Comparison of ENCODE assay signal across 28 mouse cellular contexts in genomic region chr19:4436254-4436653, GRCm38 (mm10). TPM values are rescaled to one million over a fixed set of nuclear protein-coding genes. Genes with fewer than 3 reads are reported as not detected.
DNase-seq lines count a peak whose midpoint lies in the region; ATAC-seq and TF ChIP-seq lines count a peak whose summit lies in the region.
"Had no signal": no experiment of that assay in that cellular context is flagged by ENCODE, and none has a peak within 500 bp of the region (broad histone marks: within the 10 kb centered on the region; RNA-seq: fewer than 3 reads in every experiment).

No protein-coding gene starts in this region.

- H3K4me1 ChIP-seq in intestine, postnatal 0 days (replicated peaks; ENCODE audit: control insufficient read depth, insufficient read depth, low read length): 0 out of 2 replicates have a peak, but pooled peaks cover 5% of the 10 kb centered on the region
- peaks cover 16% of the 10 kb centered on the region; the same call in 1 of the 2 replicates for H3K4me1 ChIP-seq in intestine, embryonic 15.5 days (replicated peaks)
- peaks cover 10% of the 10 kb centered on the region for H3K4me1 ChIP-seq in testis, adult 2 months (ENCODE audit: control insufficient read depth, insufficient read depth, low read length)

- no peak for TF ChIP-seq CTCF in intestine, postnatal 0 days (IDR thresholded peaks at IDR 0.05; ENCODE audit: low read depth)
- TF ChIP-seq CTCF in testis, adult 2 months (IDR thresholded peaks at IDR 0.05; ENCODE audit: control insufficient read depth, insufficient read depth, insufficient replicate concordance, low read depth, low read length): no peak

- peak; percentile 34 for ATAC-seq in intestine, postnatal 0 days
- no peak for ATAC-seq in intestine, embryonic 15.5 days
- ATAC-seq: forebrain, embryonic 14.5 days; forebrain, postnatal 0 days; hindbrain, embryonic 16.5 days; intestine, embryonic 16.5 days; Patski had no signal

- no peaks in the 10 kb centered on the region for H3K27me3 ChIP-seq in intestine, postnatal 0 days (replicated peaks; ENCODE audit: control insufficient read depth, insufficient read depth, low read length)
- H3K27me3 ChIP-seq in intestine, embryonic 15.5 days (replicated peaks): no peaks in the 10 kb centered on the region
- no peaks in the 10 kb centered on the region; the same call in 1 of the 2 replicates for H3K27me3 ChIP-seq in testis, adult 2 months (ENCODE audit: control insufficient read depth, insufficient read depth, low read length)
- H3K27me3 ChIP-seq: CH12.LX; embryonic facial prominence, embryonic 12.5 days; embryonic facial prominence, embryonic 15.5 days; Patski had no signal

- no peak overlapping the region for H3K4me3 ChIP-seq in intestine, postnatal 0 days (ENCODE audit: low read depth, low read length)
- no peak overlapping the region for H3K4me3 ChIP-seq in intestine, embryonic 15.5 days (replicated peaks)
- peak overlapping the region; percentile 69 for H3K4me3 ChIP-seq in testis, adult 2 months (ENCODE audit: control insufficient read depth, low read depth, low read length)
- H3K4me3 ChIP-seq: embryonic facial prominence, embryonic 12.5 days; embryonic facial prominence, embryonic 15.5 days; gastrocnemius, adult 2 months; hindbrain, embryonic 10.5 days; hindbrain, embryonic 13.5 days had no signal

- H3K4me2 ChIP-seq in intestine, postnatal 0 days (replicated peaks; ENCODE audit: low read depth): no peak overlapping the region
- H3K4me2 ChIP-seq in intestine, embryonic 15.5 days (replicated peaks): no peak overlapping the region
- H3K4me2 ChIP-seq: embryonic facial prominence, embryonic 12.5 days; embryonic facial prominence, embryonic 15.5 days; hindbrain, embryonic 13.5 days had no signal

- H3K9ac ChIP-seq in intestine, postnatal 0 days (ENCODE audit: low read depth, low read length): no peak overlapping the region
- H3K9ac ChIP-seq in intestine, embryonic 15.5 days: no peak overlapping the region
- H3K9ac ChIP-seq: embryonic facial prominence, embryonic 12.5 days; embryonic facial prominence, embryonic 15.5 days; forebrain, postnatal 0 days; hindbrain, embryonic 13.5 days had no signal

- peak; percentile 68 for DNase-seq in adrenal gland, adult 2 months
- no peak for DNase-seq in adrenal gland, postnatal 10 days
- no peak for DNase-seq in testis, postnatal 10 days (ENCODE audit: low spot score)
- DNase-seq in yolk sac, embryonic 10.5 days (ENCODE audit: low spot score): peak; percentile 66
- no peak for DNase-seq in gastrocnemius, postnatal 14 days
- DNase-seq: adrenal gland, adult 8-10 months; B cell, adult 2 months; cerebellum, adult 11 months; cerebellum, adult 2 months; cerebellum, adult 9-11 months; forebrain, postnatal 0 days; gastrocnemius, adult 2 months; gastrocnemius, postnatal 25 days; heart, adult 18-20 months had no signal

- no peak; the same call in 1 of the 2 replicates for TF ChIP-seq POLR2A in testis, adult 2 months (IDR thresholded peaks at IDR 0.05; ENCODE audit: control insufficient read depth, low read depth, low read length)

- WGBS in intestine, postnatal 0 days: 54% methylated on average over 3 of the region's 3 CpGs
- 75% methylated on average over 3 of the region's 3 CpGs for WGBS in intestine, embryonic 15.5 days

- H3K9me3 ChIP-seq in intestine, postnatal 0 days (ENCODE audit: control insufficient read depth): no peaks in the 10 kb centered on the region
- H3K9me3 ChIP-seq in intestine, embryonic 15.5 days: no peaks in the 10 kb centered on the region
- H3K9me3 ChIP-seq: embryonic facial prominence, embryonic 12.5 days; embryonic facial prominence, embryonic 15.5 days; G1E; hindbrain, embryonic 13.5 days had no signal

- 0 out of 2 replicates have a peak overlapping the region, but pooled peaks have one; percentile 28 for H3K27ac ChIP-seq in intestine, postnatal 0 days (ENCODE audit: low read depth, low read length)
- H3K27ac ChIP-seq in intestine, embryonic 15.5 days: no peak overlapping the region
- H3K27ac ChIP-seq in testis, adult 2 months (ENCODE audit: control insufficient read depth, insufficient read depth, low read depth, low read length): no peak overlapping the region
- H3K27ac ChIP-seq: embryonic facial prominence, embryonic 12.5 days; embryonic facial prominence, embryonic 15.5 days; gastrocnemius, adult 2 months; hindbrain, embryonic 10.5 days; hindbrain, embryonic 13.5 days had no signal

- H3K36me3 ChIP-seq in intestine, postnatal 0 days (ENCODE audit: control insufficient read depth, insufficient read depth): peaks cover 5% of the 10 kb centered on the region; the same call in 1 of the 2 replicates
- H3K36me3 ChIP-seq in intestine, embryonic 15.5 days: no peaks in the 10 kb centered on the region
- H3K36me3 ChIP-seq in testis, adult 2 months (ENCODE audit: control insufficient read depth, insufficient read depth, low read length): no peaks in the 10 kb centered on the region
- H3K36me3 ChIP-seq: G1E; hindbrain, embryonic 10.5 days; hindbrain, embryonic 13.5 days had no signal

- intact Hi-C loops in gastrocnemius, postnatal 14 days (cut with DNase I; ENCODE audit: low total_unique reads): no loop called here

RNA-seq across cellular contexts. Expression of gene Rhod, which starts 3.0 kb away (rescaled TPM):
- total RNA-seq in adrenal gland, adult 2 months (2021): 10 to 100 TPM; 25.7 to 36.4 TPM
- 35.2 and 39.5 TPM in 2 replicates for polyA plus RNA-seq in adrenal gland, adult 2 months (2012; rRNA removed)
- 10 to 100 TPM; 13.7 to 15.4 TPM for total RNA-seq in adrenal gland, postnatal 10 days (2021)
- 54.8 and 60.3 TPM in 2 replicates for polyA plus RNA-seq in intestine, postnatal 0 days (2015; fragmentation: Nextera tagmentation; extraction: Ambion mirVana)
- polyA plus RNA-seq in intestine, embryonic 15.5 days (2015; fragmentation: Nextera tagmentation; extraction: Ambion mirVana): 20.0 and 21.6 TPM in 2 replicates
- polyA plus RNA-seq in testis, adult 2 months (2012; rRNA removed): 8.9 and 9.3 TPM in 2 replicates
- 1 to 10 TPM; 1.0 to 2.0 TPM for total RNA-seq in gastrocnemius, postnatal 14 days (2021)
- total RNA-seq: common myeloid progenitor, adult 5-6 weeks had no signal

RNA-seq across cellular contexts. Expression of gene Kdm2a, which starts 38.2 kb away (rescaled TPM):
- 100 to 1,000 TPM in 1 of 2 experiments, 10 to 100 TPM in 1; 81.7 to 155 TPM for total RNA-seq in adrenal gland, adult 2 months (2021)
- polyA plus RNA-seq in adrenal gland, adult 2 months (2012; rRNA removed): 66.3 and 78.0 TPM in 2 replicates
- 10 to 100 TPM; 67.7 to 84.7 TPM for total RNA-seq in adrenal gland, postnatal 10 days (2021)
- polyA plus RNA-seq in intestine, postnatal 0 days (2015; fragmentation: Nextera tagmentation; extraction: Ambion mirVana): 21.0 and 21.2 TPM in 2 replicates
- 37.5 and 38.9 TPM in 2 replicates for polyA plus RNA-seq in intestine, embryonic 15.5 days (2015; fragmentation: Nextera tagmentation; extraction: Ambion mirVana)
- polyA plus RNA-seq in testis, adult 2 months (2012; rRNA removed): 46.0 and 48.5 TPM in 2 replicates
- total RNA-seq in gastrocnemius, postnatal 14 days (2021): 10 to 100 TPM; 27.7 to 29.0 TPM

RNA-seq across cellular contexts. Expression of gene Syt12, which starts 41.0 kb away (rescaled TPM):
- 10 to 100 TPM; 58.0 to 74.0 TPM for total RNA-seq in adrenal gland, adult 2 months (2021)
- polyA plus RNA-seq in adrenal gland, adult 2 months (2012; rRNA removed): 124 and 143 TPM in 2 replicates
- 10 to 100 TPM; 18.8 to 22.7 TPM for total RNA-seq in adrenal gland, postnatal 10 days (2021)
- 0.23 and 0.26 TPM in 2 replicates for polyA plus RNA-seq in intestine, postnatal 0 days (2015; fragmentation: Nextera tagmentation; extraction: Ambion mirVana)
- 0.33 and 0.46 TPM in 2 replicates for polyA plus RNA-seq in intestine, embryonic 15.5 days (2015; fragmentation: Nextera tagmentation; extraction: Ambion mirVana)
- 0.79 and 1.6 TPM in 2 replicates for polyA plus RNA-seq in testis, adult 2 months (2012; rRNA removed)
- 1 to 10 TPM; 2.1 to 5.4 TPM for total RNA-seq in gastrocnemius, postnatal 14 days (2021)
- total RNA-seq: common myeloid progenitor, adult 5-6 weeks had no signal
- polyA plus RNA-seq: G1E had no signal

Comparison
In these comparisons a context has a peak if more than half of its experiments do, and no peak if none do; other contexts are left out.
1. DNase-seq: peak in adrenal gland, adult 2 months (single experiment) and yolk sac, embryonic 10.5 days (single experiment); none in adrenal gland, postnatal 10 days (single experiment), testis, postnatal 10 days (single experiment) and gastrocnemius, postnatal 14 days (single experiment).
2. RNA of gene Syt12, which starts 41.0 kb away (polyA plus RNA-seq): 124 to 143 TPM in adrenal gland, adult 2 months; 0.79 to 1.6 TPM in testis, adult 2 months, 0.33 to 0.46 TPM in intestine, embryonic 15.5 days and 0.23 to 0.26 TPM in intestine, postnatal 0 days; every median in the first group is over 10 times any median in the second.